Mouse (Mus musculus) heart, embryonic 13.5 days (tissue): ENCODE results near the gene Bach2. TPM values are rescaled to one million over a fixed set of nuclear protein-coding genes. Genes with fewer than 3 reads are reported as not detected.

Source experiments
- ATAC-seq: fragments of 200-750 bp; cut with Nextera tagmentation; 2 replicates; pipeline ENCODE4 v1.8.0; 2017; ENCODE audit warnings: moderate TSS enrichment; ENCODE audit not compliant: insufficient number of reproducible peaks, low FRiP score, low TSS enrichment; ENCODE audit errors: extremely low read depth
- H3K27ac ChIP-seq: fragments of 300-500 bp; sonication (generic); replicated peaks from 2 replicates; pipeline ENCODE4 v1.5.1; 2015; ENCODE audit warnings: moderate library complexity, mild to moderate bottlenecking, inconsistent platforms
- H3K27me3 ChIP-seq: fragments of 300-500 bp; sonication (generic); replicated peaks from 2 replicates; pipeline ENCODE4 v1.6.1; 2015; ENCODE audit warnings: mild to moderate bottlenecking, inconsistent platforms
- H3K36me3 ChIP-seq: fragments of 300-500 bp; sonication (generic); 2 replicates; pipeline ENCODE4 v1.6.1; 2015; ENCODE audit warnings: mild to moderate bottlenecking, inconsistent platforms
- H3K4me1 ChIP-seq: fragments of 300-500 bp; sonication (generic); 2 replicates; pipeline ENCODE4 v1.6.1; 2015; ENCODE audit warnings: inconsistent platforms
- H3K4me2 ChIP-seq: fragments of 300-500 bp; sonication (generic); 2 replicates; pipeline ENCODE4 v1.6.1; 2015; ENCODE audit warnings: inconsistent platforms, mild to moderate bottlenecking, moderate library complexity
- H3K4me3 ChIP-seq: fragments of 300-500 bp; sonication (generic); 2 replicates; pipeline ENCODE4 v1.5.1; 2015; ENCODE audit warnings: moderate library complexity, mild to moderate bottlenecking, inconsistent platforms
- H3K9ac ChIP-seq: fragments of 300-500 bp; sonication (generic); 2 replicates; pipeline ENCODE4 v1.6.1; 2015; ENCODE audit warnings: inconsistent platforms, mild to moderate bottlenecking, moderate library complexity
- H3K9me3 ChIP-seq: fragments of 300-500 bp; sonication (generic); 2 replicates; pipeline ENCODE4 v1.6.1; 2016; ENCODE audit warnings: inconsistent platforms
- WGBS: fragments of 180-500 bp; shearing (Covaris S2); methylation state at CpG from one replicate; pipeline ENCODE4 v1.1.7; 2015; ENCODE audit warnings: mixed read lengths; 5-methylcytosine and 5-hydroxymethylcytosine counted together
- polyA plus RNA-seq: library from polyadenylated mRNA; unstranded; fragments of >200 nt; fragmentation: Nextera tagmentation; extraction: Ambion mirVana; gene quantifications from 2 replicates; pipeline ENCODE4 v1.2.1, GENCODE M21; 2015

Bach2 gene
- polyA plus RNA-seq, 1 experiment from 2014 or later, result 7.0 TPM

- Histone ChIP-seq H3K9ac (no peak overlapping the region), H3K4me3 (no peak overlapping the region), H3K27me3 (no peaks in the 10 kb centered on the region), H3K4me2 (no peak overlapping the region), H3K36me3 (no peaks in the 10 kb centered on the region), H3K4me1 (peaks cover 64% of the 10 kb centered on the region), H3K9me3 (no peaks in the 10 kb centered on the region), H3K27ac (peak overlapping the region; percentile 95; the same call in 1 of the 2 replicates)
- 72% methylated on average over 15 of the region's 15 CpGs for WGBS
- ATAC-seq, result no peak
Observed at GRCm38 (mm10) chr4:32251946-32252672, 13.5 kb downstream of the Bach2 start.

- Histone ChIP-seq H3K36me3 (no peaks in the 10 kb centered on the region), H3K27ac (no peak overlapping the region), H3K4me3 (no peak overlapping the region), H3K4me1 (peaks cover 46% of the 10 kb centered on the region), H3K9ac (no peak overlapping the region), H3K27me3 (no peaks in the 10 kb centered on the region), H3K9me3 (no peaks in the 10 kb centered on the region), H3K4me2 (no peak overlapping the region)
- 51% methylated on average over 12 of the region's 12 CpGs for WGBS
- ATAC-seq, result no peak
Observed at GRCm38 (mm10) chr4:32257686-32258085, 19.1 kb downstream of the Bach2 start.

GRCm38 (mm10) chr4:32258093-32258492 is 19.5 kb downstream of the Bach2 start:
- H3K27ac ChIP-seq, result no peak overlapping the region
- H3K9ac ChIP-seq, result no peak overlapping the region
- H3K4me2 ChIP-seq, result no peak overlapping the region
- no peak for ATAC-seq
- 79% methylated on average over 13 of the region's 13 CpGs for WGBS
- no peaks in the 10 kb centered on the region for H3K27me3 ChIP-seq
- no peaks in the 10 kb centered on the region for H3K36me3 ChIP-seq
- no peak overlapping the region for H3K4me3 ChIP-seq
- peaks cover 49% of the 10 kb centered on the region for H3K4me1 ChIP-seq
- H3K9me3 ChIP-seq, result no peaks in the 10 kb centered on the region

GRCm38 (mm10) chr4:32258596-32258995 is 20.0 kb downstream of the Bach2 start:
- Histone ChIP-seq H3K9me3 (no peaks in the 10 kb centered on the region), H3K27ac (no peak overlapping the region), H3K4me3 (no peak overlapping the region), H3K27me3 (no peaks in the 10 kb centered on the region), H3K36me3 (no peaks in the 10 kb centered on the region), H3K4me1 (peaks cover 54% of the 10 kb centered on the region), H3K9ac (no peak overlapping the region), H3K4me2 (no peak overlapping the region)
- no peak for ATAC-seq
- 87% methylated on average over 7 of the region's 7 CpGs for WGBS

GRCm38 (mm10) chr4:32260909-32261308 is 22.3 kb downstream of the Bach2 start:
- Histone ChIP-seq H3K4me3 (no peak overlapping the region), H3K36me3 (no peaks in the 10 kb centered on the region), H3K27me3 (no peaks in the 10 kb centered on the region), H3K4me2 (no peak overlapping the region), H3K27ac (no peak overlapping the region), H3K9me3 (no peaks in the 10 kb centered on the region), H3K4me1 (peaks cover 69% of the 10 kb centered on the region), H3K9ac (no peak overlapping the region)
- WGBS, result 57% methylated on average over 4 of the region's 4 CpGs
- no peak for ATAC-seq

GRCm38 (mm10) chr4:32262825-32263684 is 24.5 kb downstream of the Bach2 start:
- WGBS, result 82% methylated on average over 20 of the region's 20 CpGs
- 0 out of 2 replicates have a peak overlapping the region, but pooled peaks have one; percentile 36 for H3K27ac ChIP-seq
- no peaks in the 10 kb centered on the region for H3K27me3 ChIP-seq
- ATAC-seq, result no peak
- H3K4me1 ChIP-seq, result peaks cover 69% of the 10 kb centered on the region
- H3K4me3 ChIP-seq, result no peak overlapping the region
- no peaks in the 10 kb centered on the region for H3K9me3 ChIP-seq
- H3K36me3 ChIP-seq, result no peaks in the 10 kb centered on the region
- H3K9ac ChIP-seq, result no peak overlapping the region
- H3K4me2 ChIP-seq, result no peak overlapping the region

GRCm38 (mm10) chr4:32263685-32264038 is 25.1 kb downstream of the Bach2 start:
- Histone ChIP-seq H3K4me3 (no peak overlapping the region), H3K27me3 (no peaks in the 10 kb centered on the region), H3K4me2 (no peak overlapping the region), H3K36me3 (no peaks in the 10 kb centered on the region), H3K9ac (no peak overlapping the region), H3K9me3 (no peaks in the 10 kb centered on the region), H3K27ac (no peak overlapping the region), H3K4me1 (peaks cover 68% of the 10 kb centered on the region)
- WGBS, result 61% methylated on average over 10 of the region's 10 CpGs
- no peak for ATAC-seq

- no peak for ATAC-seq
- Histone ChIP-seq H3K9me3 (no peaks in the 10 kb centered on the region), H3K4me1 (peaks cover 56% of the 10 kb centered on the region), H3K36me3 (no peaks in the 10 kb centered on the region), H3K27ac (peak overlapping the region; percentile 49), H3K27me3 (no peaks in the 10 kb centered on the region), H3K4me3 (no peak overlapping the region), H3K9ac (peak overlapping the region; percentile 54; the same call in 1 of the 2 replicates), H3K4me2 (peak overlapping the region; percentile 21)
- 39% methylated on average over 8 of the region's 8 CpGs for WGBS
Observed at GRCm38 (mm10) chr4:32264892-32265291, 26.3 kb downstream of the Bach2 start.

- Histone ChIP-seq H3K36me3 (no peaks in the 10 kb centered on the region), H3K27ac (no peak overlapping the region), H3K4me1 (peaks cover 44% of the 10 kb centered on the region), H3K4me2 (no peak overlapping the region), H3K4me3 (no peak overlapping the region), H3K27me3 (no peaks in the 10 kb centered on the region), H3K9ac (no peak overlapping the region), H3K9me3 (no peaks in the 10 kb centered on the region)
- ATAC-seq, result no peak
- WGBS, result 68% methylated on average over 6 of the region's 6 CpGs
Observed at GRCm38 (mm10) chr4:32266731-32267130, 28.1 kb downstream of the Bach2 start.

- H3K36me3 ChIP-seq, result no peaks in the 10 kb centered on the region
- H3K9me3 ChIP-seq, result no peaks in the 10 kb centered on the region
- WGBS, result 80% methylated on average over 1 of the region's 1 CpGs
- no peaks in the 10 kb centered on the region for H3K27me3 ChIP-seq
- no peak overlapping the region for H3K4me2 ChIP-seq
- peaks cover 41% of the 10 kb centered on the region for H3K4me1 ChIP-seq
- no peak overlapping the region for H3K27ac ChIP-seq
- no peak overlapping the region for H3K9ac ChIP-seq
- no peak for ATAC-seq
- H3K4me3 ChIP-seq, result no peak overlapping the region
Observed at GRCm38 (mm10) chr4:32268042-32268441, 29.4 kb downstream of the Bach2 start.

GRCm38 (mm10) chr4:32272398-32272797 is 33.8 kb downstream of the Bach2 start:
- WGBS, result 75% methylated on average over 5 of the region's 5 CpGs
- Histone ChIP-seq H3K9me3 (no peaks in the 10 kb centered on the region), H3K4me1 (no peaks in the 10 kb centered on the region), H3K27ac (no peak overlapping the region), H3K4me2 (no peak overlapping the region), H3K9ac (no peak overlapping the region), H3K36me3 (no peaks in the 10 kb centered on the region), H3K27me3 (no peaks in the 10 kb centered on the region), H3K4me3 (no peak overlapping the region)
- ATAC-seq, result no peak
